Mouse (Mus musculus) naive thymus-derived CD4-positive, alpha-beta T cell, adult 5 months (primary cell): Measurements from ENCODE around the gene Atp6v0c. TPM values are rescaled to one million over a fixed set of nuclear protein-coding genes. Genes with fewer than 3 reads are reported as not detected.

Experiments used
- polyA plus RNA-seq: library from polyadenylated mRNA; unstranded; fragments of 100-300 nt; shearing (Covaris generic); gene quantifications from one replicate; pipeline ENCODE4 v1.2.1, GENCODE M21; 2017

Atp6v0c gene
- polyA plus RNA-seq = 426 TPM

DNA sequence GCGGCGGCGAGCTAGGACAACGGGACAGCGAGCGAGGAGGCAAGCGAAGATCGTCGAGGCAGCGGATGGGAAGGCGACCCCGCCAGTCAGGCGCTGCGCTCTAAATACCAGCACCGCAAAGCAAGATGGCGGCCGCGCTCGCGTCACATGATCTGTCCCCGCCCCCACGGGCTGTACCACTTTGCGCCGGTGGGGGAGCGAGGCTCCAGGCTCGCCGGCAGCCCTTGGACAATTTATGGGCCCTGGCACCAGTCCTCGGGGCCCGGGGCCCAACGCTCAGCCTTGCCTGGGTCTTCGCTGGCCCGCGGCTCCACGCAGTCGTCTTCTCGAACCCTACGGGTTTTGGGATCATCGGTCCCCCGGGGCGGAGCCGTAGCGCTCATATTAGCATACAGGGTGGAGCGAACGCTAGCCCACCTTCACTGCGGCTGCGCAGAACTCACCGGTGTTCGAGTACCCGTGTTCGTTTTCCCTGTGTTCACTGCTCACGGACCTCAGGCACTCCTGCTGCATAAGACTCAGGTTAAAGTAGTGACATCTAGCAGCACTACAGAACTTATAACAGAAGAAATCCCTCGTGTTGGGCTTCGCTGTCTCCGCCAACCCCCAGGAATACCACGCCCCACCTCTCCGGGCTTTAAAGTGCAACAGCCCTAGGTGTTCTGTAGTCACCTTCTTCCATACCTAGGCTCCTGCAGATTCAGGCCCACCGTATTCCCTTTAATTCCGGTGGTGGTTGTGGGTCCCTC lies at the start of gene Atp6v0c:
TSS of gene Atp6v0c (minus strand) at position 386 of the 749 bp plus-strand sequence.

DNA sequence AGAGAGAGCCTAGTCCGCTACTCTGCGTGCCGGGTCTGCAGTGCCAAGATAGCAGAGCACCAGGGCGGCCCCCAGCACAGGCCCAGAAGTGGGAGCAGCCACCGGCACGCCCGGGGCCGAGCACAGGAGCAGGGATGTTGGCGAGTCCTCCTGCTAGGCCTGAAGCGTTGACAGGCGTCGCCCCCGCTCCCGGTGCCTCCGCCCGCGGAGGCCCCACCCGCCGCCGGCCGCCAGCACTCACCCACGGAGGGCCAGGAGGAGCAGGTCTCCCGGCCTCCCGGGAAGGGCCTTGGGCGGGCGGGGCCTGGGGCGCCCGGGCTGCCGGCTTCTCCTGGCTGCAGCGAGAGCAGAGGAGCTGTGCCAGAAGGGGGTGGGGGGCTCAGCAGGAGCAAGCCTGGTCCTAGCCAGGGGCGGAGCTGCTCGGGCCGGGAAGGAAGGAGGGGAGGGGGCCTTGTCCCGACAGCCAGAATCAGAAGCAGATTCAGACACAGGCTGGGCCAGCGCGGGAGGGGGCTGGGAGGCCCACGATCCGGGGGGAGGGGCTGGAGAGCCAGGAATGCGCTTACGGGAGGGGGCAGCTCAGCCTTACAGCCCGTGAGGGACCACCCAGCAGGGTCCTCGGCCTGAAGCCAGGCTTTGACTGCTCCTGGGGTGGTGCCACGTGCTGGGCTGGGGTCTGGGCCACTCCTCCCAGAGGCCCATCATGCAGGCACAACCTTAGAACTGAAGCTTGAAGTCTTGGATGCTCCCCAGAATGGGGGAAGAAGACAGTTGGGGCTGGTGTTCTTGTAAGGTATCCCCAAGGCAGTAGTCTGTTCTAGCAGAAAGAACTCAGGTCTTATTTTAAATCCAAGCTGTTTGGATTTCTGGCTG lies 39.8 kb upstream of the Atp6v0c start, which contains the start of gene Ntn3:
TSS of gene Ntn3 (minus strand) at position 489 of the 873 bp plus-strand sequence.

DNA sequence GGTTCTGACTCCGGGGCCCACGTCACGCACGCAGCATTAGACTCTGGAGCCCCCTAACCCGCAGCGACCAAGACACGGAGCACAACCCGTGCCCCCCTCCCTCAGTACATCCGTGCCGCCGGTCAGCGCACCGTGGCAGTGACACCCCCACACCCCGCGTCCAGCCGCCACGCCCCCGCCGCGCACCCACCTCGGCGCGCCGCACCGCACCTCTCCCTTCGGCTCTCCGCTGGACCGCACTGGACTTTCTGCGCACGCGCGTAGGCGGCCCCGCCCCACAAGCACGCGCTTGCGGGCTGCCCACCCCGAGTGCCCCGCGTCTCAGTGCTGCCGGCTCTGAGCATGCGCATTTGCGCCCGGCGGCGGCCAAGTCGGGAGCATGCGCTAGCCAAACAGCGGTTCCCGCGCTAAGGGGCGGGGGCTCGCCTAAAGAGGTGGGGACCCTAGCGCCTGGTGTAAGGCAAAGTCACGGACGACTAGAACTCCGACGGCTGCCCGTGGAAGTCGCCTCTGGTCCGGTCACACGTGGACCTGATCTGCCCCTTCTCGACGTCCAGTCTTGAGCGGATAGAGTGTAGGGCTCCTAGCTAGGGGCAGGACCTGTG lies 35.9 kb upstream of the Atp6v0c start, which contains the start of gene Tbc1d24:
TSS of gene Tbc1d24 (minus strand) at position 279 of the 605 bp plus-strand sequence.

DNA sequence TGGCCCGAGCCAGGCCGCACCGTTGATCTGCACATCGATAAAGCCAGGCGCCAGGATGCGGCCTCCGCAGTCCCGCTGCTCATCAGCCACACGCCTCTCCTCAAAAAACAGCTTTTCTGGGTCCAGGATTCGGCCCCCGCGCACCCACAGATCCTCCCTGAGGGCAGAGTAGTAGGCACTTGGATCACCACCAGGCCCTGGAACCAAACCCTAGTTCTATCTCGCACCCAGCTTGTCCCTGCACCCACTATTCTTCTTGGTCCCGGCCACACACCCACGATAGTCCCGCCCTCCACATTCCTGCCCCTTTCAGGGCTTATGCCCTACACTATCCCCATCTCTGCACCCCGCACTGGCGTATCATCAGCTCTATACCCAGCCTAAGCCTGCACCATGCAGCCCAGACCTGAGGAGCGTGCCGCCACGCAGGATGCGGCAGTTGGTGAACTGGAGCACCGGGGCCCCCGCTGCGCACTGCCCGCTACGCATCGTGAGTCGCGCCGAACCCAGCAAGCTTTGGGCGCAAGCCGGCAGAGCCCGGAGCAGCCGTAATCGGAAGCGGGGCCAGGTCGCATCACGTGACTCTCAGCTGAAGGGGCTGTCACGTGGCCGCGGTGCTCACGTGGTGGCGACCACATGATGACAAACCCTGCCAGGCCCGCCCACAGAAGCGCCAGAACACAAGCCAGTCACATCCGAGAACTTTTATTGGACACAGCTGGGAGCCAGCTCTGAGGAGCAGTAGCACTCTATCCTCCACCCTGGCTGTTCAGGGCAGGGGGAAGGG lies 6.1 kb downstream of the Atp6v0c start, which contains the start of gene Amdhd2:
TSS of gene Amdhd2 (minus strand) at position 591 of the 787 bp plus-strand sequence.

DNA sequence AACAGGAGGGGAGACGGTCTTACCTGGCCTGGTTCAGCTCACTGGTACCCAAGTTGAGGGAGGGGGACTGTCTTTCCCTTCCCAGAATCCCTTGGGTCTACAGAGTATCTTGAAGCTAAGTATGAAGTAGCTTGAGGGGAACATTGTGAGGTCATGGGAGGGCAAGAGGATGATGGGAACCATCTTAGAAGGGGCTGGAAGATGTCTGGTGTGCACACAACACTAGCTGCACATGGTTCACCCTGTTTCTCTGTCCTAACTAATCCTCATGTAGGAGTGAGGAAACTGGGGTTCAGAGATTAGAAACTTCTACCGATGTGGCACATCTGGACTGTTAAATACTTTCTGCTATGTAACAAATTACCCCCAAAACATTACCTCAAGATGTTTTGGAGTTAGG lies 18.7 kb downstream of the Atp6v0c start, which contains the start of gene Pdpk1:
TSS of gene Pdpk1 (minus strand) at position 101 of the 400 bp plus-strand sequence.

Other genes with a start within 250 kb of the Atp6v0c start
- not detected for gene Sbp, start 228.0 kb downstream of the Atp6v0c start, polyA plus RNA-seq
- gene Sbpl, start 214.4 kb downstream of the Atp6v0c start, polyA plus RNA-seq = not detected
- gene Prss30, start 189.1 kb downstream of the Atp6v0c start, polyA plus RNA-seq = not detected
- gene Prss22, start 171.6 kb downstream of the Atp6v0c start, polyA plus RNA-seq = not detected
- 0.27 TPM for gene Prss27, start 131.6 kb downstream of the Atp6v0c start, polyA plus RNA-seq
- 29.6 TPM for gene Kctd5, start 96.2 kb downstream of the Atp6v0c start, polyA plus RNA-seq
- gene Pdpk1, start 18.8 kb downstream of the Atp6v0c start, polyA plus RNA-seq = 73.3 TPM
- gene Amdhd2, start 5.9 kb downstream of the Atp6v0c start, polyA plus RNA-seq = 17.7 TPM
- gene Tbc1d24, start 35.9 kb upstream of the Atp6v0c start, polyA plus RNA-seq = 0.53 TPM
- gene Ntn3, start 39.8 kb upstream of the Atp6v0c start, polyA plus RNA-seq = 0.14 TPM
- 1.1 TPM for gene Tedc2, start 51.1 kb upstream of the Atp6v0c start, polyA plus RNA-seq
- 1.9 TPM for gene Ccnf, start 81.8 kb upstream of the Atp6v0c start, polyA plus RNA-seq
- 0.15 TPM for gene Abca17, start 181.4 kb upstream of the Atp6v0c start, polyA plus RNA-seq
- gene Abca3, start 182.2 kb upstream of the Atp6v0c start, polyA plus RNA-seq = 32.3 TPM
- 284 TPM for gene Rnps1, start 244.9 kb upstream of the Atp6v0c start, polyA plus RNA-seq